Comparison of ENCODE assay signal across 7 mouse cellular contexts in the genomic region with DNA sequence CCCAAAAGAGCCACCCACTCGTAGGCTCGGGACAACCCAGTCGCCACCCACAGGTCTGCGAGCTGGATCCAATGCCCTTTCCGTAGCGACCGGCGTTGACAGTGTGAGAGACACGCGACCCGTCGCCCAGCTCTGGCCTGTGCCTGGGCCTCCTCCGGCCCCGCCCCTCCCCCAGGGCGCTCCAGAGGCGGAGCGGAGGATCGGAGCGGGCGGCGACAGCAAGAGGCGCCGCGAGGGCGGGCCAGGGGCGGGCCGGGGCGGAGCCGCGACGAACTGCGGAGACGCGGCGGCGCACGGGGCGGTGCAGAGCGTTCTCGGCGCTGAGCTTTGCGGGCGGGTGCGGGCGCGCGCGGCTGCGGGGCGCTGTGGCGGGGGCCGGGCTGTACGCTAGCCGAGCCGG. TPM values are rescaled to one million over a fixed set of nuclear protein-coding genes. Genes with fewer than 3 reads are reported as not detected.
DNase-seq lines count a peak whose midpoint lies in the region; ATAC-seq lines count a peak whose summit lies in the region.

A gene (plus strand): TSS at position 325 of the 400 bp plus-strand sequence.

- no peaks in the 10 kb centered on the region for H3K36me3 ChIP-seq in intestine, embryonic 16.5 days (ENCODE audit: control insufficient read depth, insufficient read depth, low read length)
- no peaks in the 10 kb centered on the region for H3K36me3 ChIP-seq in midbrain, embryonic 11.5 days (ENCODE audit: control insufficient read depth, insufficient read depth, low read length)

- peak; percentile 98 for DNase-seq in adrenal gland, adult 2 months
- DNase-seq in embryo, embryonic 11.5 days (ENCODE audit: low read depth, low spot score): peak; percentile 87
- DNase-seq in gastrocnemius, postnatal 4 days (ENCODE audit: low spot score in 2 of 2): peak; percentile 96
- DNase-seq in left cerebral cortex, postnatal 36 days (ENCODE audit: low spot score in 2 of 2): peak; percentile 91 to 97
- peak; percentile 100 for DNase-seq in midbrain, embryonic 11.5 days (ENCODE audit: low spot score, missing footprints)
- peak; percentile 90 for DNase-seq in skeletal muscle tissue, adult 2 months (ENCODE audit: low read depth, low spot score)

- ATAC-seq in intestine, embryonic 16.5 days: peak; percentile 91
- peak; percentile 93 for ATAC-seq in midbrain, embryonic 11.5 days (ENCODE audit: low FRiP score)

- H3K4me2 ChIP-seq in intestine, embryonic 16.5 days (ENCODE audit: low read depth, low read length): peak within 1 kb of the TSS; percentile 87
- peak within 1 kb of the TSS; percentile 97 for H3K4me2 ChIP-seq in midbrain, embryonic 11.5 days

- intact Hi-C loops in left cerebral cortex, postnatal 36 days (cut with DNase I): loop anchor here (10.0 kb wide), 2 partner anchors 187 to 193 kb away; no protein-coding TSS in a partner anchor

- peak within 1 kb of the TSS; percentile 87 for H3K27ac ChIP-seq in intestine, embryonic 16.5 days (ENCODE audit: low read length)
- H3K27ac ChIP-seq in midbrain, embryonic 11.5 days (ENCODE audit: low read depth, low read length): no peak within 1 kb of the TSS

- no peaks in the 10 kb centered on the region for H3K9me3 ChIP-seq in intestine, embryonic 16.5 days (ENCODE audit: control insufficient read depth, low read length)
- no peaks in the 10 kb centered on the region for H3K9me3 ChIP-seq in midbrain, embryonic 11.5 days (ENCODE audit: control insufficient read depth, low read length)

- peak within 1 kb of the TSS; percentile 83 for H3K9ac ChIP-seq in intestine, embryonic 16.5 days (ENCODE audit: low read depth, low read length)
- peak within 1 kb of the TSS; percentile 85 for H3K9ac ChIP-seq in midbrain, embryonic 11.5 days (ENCODE audit: low read length)

- 0% methylated on average over 42 of the region's 55 CpGs for WGBS in intestine, embryonic 16.5 days
- WGBS in midbrain, embryonic 11.5 days: under 1% methylated on average over 36 of the region's 55 CpGs

- peak within 1 kb of the TSS; percentile 80 for H3K4me3 ChIP-seq in intestine, embryonic 16.5 days (ENCODE audit: low read length)
- peak within 1 kb of the TSS; percentile 88 for H3K4me3 ChIP-seq in midbrain, embryonic 11.5 days (ENCODE audit: low read depth, low read length)

- H3K4me1 ChIP-seq in intestine, embryonic 16.5 days (ENCODE audit: control insufficient read depth, insufficient read depth, low read length): peaks cover 57% of the 10 kb centered on the region
- H3K4me1 ChIP-seq in midbrain, embryonic 11.5 days (ENCODE audit: control insufficient read depth, insufficient read depth, low read length): peaks cover 54% of the 10 kb centered on the region

- no peaks in the 10 kb centered on the region for H3K27me3 ChIP-seq in intestine, embryonic 16.5 days (replicated peaks; ENCODE audit: control insufficient read depth, insufficient read depth, low read length)
- H3K27me3 ChIP-seq in midbrain, embryonic 11.5 days (ENCODE audit: control insufficient read depth, insufficient read depth, low read length): no peaks in the 10 kb centered on the region

RNA-seq across cellular contexts. Expression of the gene that starts here (rescaled TPM):
- total RNA-seq in adrenal gland, adult 2 months (2021): 100 to 1,000 TPM in 1 of 2 experiments, 10 to 100 TPM in 1; 75.1 to 135 TPM
- polyA plus RNA-seq in adrenal gland, adult 2 months (2012; rRNA removed): 153 and 231 TPM in 2 replicates
- 10 to 100 TPM; 39.7 to 40.5 TPM for total RNA-seq in gastrocnemius, postnatal 4 days (2021)
- 3.7 and 4.3 TPM in 2 replicates for polyA plus RNA-seq in intestine, embryonic 16.5 days (2015; fragmentation: Nextera tagmentation; extraction: Ambion mirVana)
- total RNA-seq in left cerebral cortex, postnatal 36 days (2021): 10 to 100 TPM; 56.1 to 58.6 TPM
- 16.7 and 20.3 TPM in 2 replicates for polyA plus RNA-seq in midbrain, embryonic 11.5 days (2014; fragmentation: Nextera tagmentation; extraction: Ambion mirVana)
